Mouse (Mus musculus) CH12.LX (cell line): ENCODE data around the gene Tsnaxip1.

Experiments used
- CHD2 ChIP-seq: IDR thresholded peaks from 2 replicates; pipeline ENCODE4 v1.6.1; 2011; ENCODE audit warnings: low read length, improper control_type of control experiment
- EP300 ChIP-seq: IDR thresholded peaks from 2 replicates; pipeline ENCODE4 v1.6.1; 2011; ENCODE audit warnings: low read length, improper control_type of control experiment
- JUND ChIP-seq: conservative IDR thresholded peaks from 2 replicates; pipeline ENCODE4 v1.6.1; 2011; ENCODE audit warnings: low read depth, low read length, improper control_type of control experiment
- KAT2A ChIP-seq: IDR thresholded peaks from 2 replicates; pipeline ENCODE4 v1.6.1; 2012; ENCODE audit warnings: low read length, improper control_type of control experiment, inconsistent platforms; ENCODE audit not compliant: insufficient replicate concordance
- NELFE ChIP-seq: IDR thresholded peaks from 2 replicates; pipeline ENCODE4 v1.6.1; 2011; ENCODE audit warnings: low read depth, low read length, improper control_type of control experiment
- POLR2A ChIP-seq: IDR thresholded peaks from 2 replicates; pipeline ENCODE4 v1.6.1; 2011; ENCODE audit warnings: low read depth, mild to moderate bottlenecking, improper control_type of control experiment, low read length
- SIN3A ChIP-seq: IDR thresholded peaks from 2 replicates; pipeline ENCODE4 v1.6.1; 2012; ENCODE audit warnings: low read length, improper control_type of control experiment, inconsistent platforms
- ZC3H11A ChIP-seq: IDR thresholded peaks from 2 replicates; pipeline ENCODE4 v1.6.1; 2012; ENCODE audit warnings: low read depth, mild to moderate bottlenecking, inconsistent platforms, low read length, improper control_type of control experiment

DNA sequence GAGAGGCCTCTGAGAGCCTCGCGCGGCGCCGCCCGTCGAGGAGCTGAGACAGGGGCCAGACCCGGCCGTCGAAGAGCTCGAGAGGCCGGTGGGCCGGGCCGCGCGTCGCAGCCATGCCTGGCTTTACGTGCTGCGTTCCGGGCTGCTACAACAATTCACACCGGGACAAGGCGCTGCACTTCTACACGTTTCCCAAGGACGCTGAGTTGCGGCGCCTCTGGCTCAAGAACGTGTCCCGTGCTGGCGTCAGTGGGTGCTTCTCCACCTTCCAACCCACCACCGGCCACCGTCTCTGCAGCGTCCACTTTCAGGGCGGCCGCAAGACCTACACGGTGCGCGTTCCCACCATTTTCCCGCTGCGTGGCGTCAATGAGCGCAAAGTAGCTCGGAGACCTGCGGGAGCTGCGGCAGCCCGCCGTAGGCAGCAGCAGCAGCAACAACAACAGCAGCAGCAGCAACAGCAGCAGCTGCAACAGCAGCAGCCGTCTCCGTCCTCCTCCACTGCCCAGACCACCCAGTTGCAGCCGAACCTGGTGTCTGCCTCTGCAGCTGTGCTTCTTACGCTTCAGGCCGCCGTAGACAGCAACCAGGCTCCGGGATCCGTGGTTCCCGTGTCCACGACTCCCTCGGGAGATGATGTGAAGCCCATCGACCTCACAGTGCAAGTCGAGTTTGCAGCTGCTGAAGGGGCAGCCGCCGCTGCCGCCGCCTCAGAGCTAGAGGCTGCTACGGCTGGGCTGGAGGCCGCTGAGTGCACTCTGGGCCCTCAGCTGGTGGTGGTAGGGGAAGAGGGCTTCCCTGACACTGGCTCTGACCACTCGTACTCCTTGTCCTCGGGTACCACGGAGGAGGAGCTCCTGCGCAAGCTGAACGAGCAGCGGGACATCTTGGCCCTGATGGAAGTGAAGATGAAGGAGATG, 28.0 kb downstream of the Tsnaxip1 start:
- TF ChIP-seq JUND: no peak
- TF ChIP-seq EP300: no peak
- TF ChIP-seq SIN3A: no peak; the same call in 1 of the 2 replicates
- no peak for TF ChIP-seq NELFE
- TF ChIP-seq ZC3H11A: no peak
- no peak; the same call in 1 of the 2 replicates for TF ChIP-seq POLR2A
- no peak for TF ChIP-seq KAT2A
- no peak for TF ChIP-seq CHD2
